Mouse (Mus musculus) left cerebral cortex, adult 11 months (tissue): ENCODE data around the gene Cox7a2l.

Experiments used
- DNase-seq: peaks from one replicate; pipeline ENCODE4 v3.0.0; 2022; ENCODE audit warnings: low spot score

Cox7a2l gene

DNA sequence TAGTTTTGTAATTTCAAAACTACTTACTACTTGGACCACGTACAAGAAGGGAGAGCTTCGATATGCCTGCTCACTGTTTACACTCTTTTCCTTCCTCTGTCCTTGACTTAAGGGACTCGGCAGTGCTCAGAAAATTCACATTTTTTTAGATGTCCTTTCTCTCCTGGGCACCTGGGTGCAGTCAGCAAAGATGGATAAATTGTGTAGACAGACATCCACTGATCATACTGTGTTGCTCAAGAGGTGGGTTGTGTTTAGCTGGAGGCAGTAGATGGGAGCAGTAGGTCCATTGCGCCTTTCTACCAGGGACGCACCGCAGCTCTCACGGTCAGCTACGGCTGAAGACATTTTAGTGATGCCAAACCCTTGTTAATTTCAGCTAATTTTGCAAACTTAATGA is 64.7 kb downstream of the Cox7a2l start:
- no peak for DNase-seq
